Mouse (Mus musculus) neural tube, embryonic 10.5 days (tissue): ENCODE measurements around the gene Zdhhc14.

Experiments used
- DNase-seq: peaks from one replicate; pipeline ENCODE4 v3.0.0-alpha.2; 2017; ENCODE audit warnings: low spot score; ENCODE audit errors: extremely low spot score

The Zdhhc14 gene

GRCm38 (mm10) chr17:5769776-5770175 lies 277.4 kb downstream of the Zdhhc14 start:
- no peak for DNase-seq

GRCm38 (mm10) chr17:5770265-5771249 lies 278.2 kb downstream of the Zdhhc14 start:
- DNase-seq: peak; percentile 53

- no peak for DNase-seq
Observed at GRCm38 (mm10) chr17:5780213-5780975, 288.0 kb downstream of the Zdhhc14 start.

- DNase-seq: no peak
Observed at GRCm38 (mm10) chr17:5785238-5785637, 292.9 kb downstream of the Zdhhc14 start.

GRCm38 (mm10) chr17:5792164-5792791 lies 299.9 kb downstream of the Zdhhc14 start:
- DNase-seq: no peak

GRCm38 (mm10) chr17:5793593-5793992 lies 301.2 kb downstream of the Zdhhc14 start:
- DNase-seq: no peak

GRCm38 (mm10) chr17:5794276-5794675 lies 301.9 kb downstream of the Zdhhc14 start:
- DNase-seq: no peak

GRCm38 (mm10) chr17:5795369-5795768 lies 303.0 kb downstream of the Zdhhc14 start:
- no peak for DNase-seq

GRCm38 (mm10) chr17:5795878-5796277 lies 303.5 kb downstream of the Zdhhc14 start:
- peak; percentile 56 for DNase-seq

GRCm38 (mm10) chr17:5797124-5797760 lies 304.9 kb downstream of the Zdhhc14 start:
- no peak for DNase-seq

- DNase-seq: no peak
Observed at GRCm38 (mm10) chr17:5798221-5798801, 306.0 kb downstream of the Zdhhc14 start.

GRCm38 (mm10) chr17:5798900-5799299 lies 306.5 kb downstream of the Zdhhc14 start:
- no peak for DNase-seq

GRCm38 (mm10) chr17:5799396-5800021 lies 307.2 kb downstream of the Zdhhc14 start:
- no peak for DNase-seq

GRCm38 (mm10) chr17:5800254-5800653 lies 307.9 kb downstream of the Zdhhc14 start:
- no peak for DNase-seq

GRCm38 (mm10) chr17:5800824-5801560 lies 308.6 kb downstream of the Zdhhc14 start:
- DNase-seq: no peak

GRCm38 (mm10) chr17:5801761-5802655 lies 309.7 kb downstream of the Zdhhc14 start:
- no peak for DNase-seq

GRCm38 (mm10) chr17:5802656-5802955 lies 310.2 kb downstream of the Zdhhc14 start:
- no peak for DNase-seq
